Mouse (Mus musculus) midbrain, embryonic 10.5 days (tissue): ENCODE results near the gene Ipmk. TPM values are rescaled to one million over a fixed set of nuclear protein-coding genes. Genes with fewer than 3 reads are reported as not detected.

ENCODE experiments used
- DNase-seq: peaks from one replicate; pipeline ENCODE4 v3.0.0-alpha.2; 2017; ENCODE audit warnings: low spot score
- H3K27ac ChIP-seq: fragments of 300-500 bp; sonication (generic); replicated peaks from 2 replicates; pipeline ENCODE4 v1.5.1; 2016; ENCODE audit warnings: mild to moderate bottlenecking
- H3K27me3 ChIP-seq: fragments of 300-500 bp; sonication (generic); 2 replicates; pipeline ENCODE4 v1.6.1; 2016; ENCODE audit warnings: low read depth, mild to moderate bottlenecking; ENCODE audit not compliant: poor library complexity, severe bottlenecking
- H3K36me3 ChIP-seq: fragments of 300-500 bp; sonication (generic); 2 replicates; pipeline ENCODE4 v1.6.1; 2016; ENCODE audit warnings: mild to moderate bottlenecking, moderate library complexity
- H3K4me1 ChIP-seq: fragments of 300-500 bp; sonication (generic); 2 replicates; pipeline ENCODE4 v1.6.1; 2016
- H3K4me3 ChIP-seq: fragments of 300-500 bp; sonication (generic); 2 replicates; pipeline ENCODE4 v1.5.1; 2016; ENCODE audit warnings: mild to moderate bottlenecking, moderate library complexity
- H3K9me3 ChIP-seq: fragments of 300-500 bp; sonication (generic); replicated peaks from 2 replicates; pipeline ENCODE4 v1.6.1; 2016; ENCODE audit warnings: mild to moderate bottlenecking
- WGBS: fragments of 180-500 bp; shearing (Covaris S2); methylation state at CpG from one replicate; pipeline ENCODE4 v1.1.7; 2016; 5-methylcytosine and 5-hydroxymethylcytosine counted together
- polyA plus RNA-seq: library from polyadenylated mRNA; unstranded; fragments of >200 nt; fragmentation: Nextera tagmentation; extraction: Ambion mirVana; gene quantifications from 2 replicates; pipeline ENCODE4 v1.2.1, GENCODE M21; 2016

The Ipmk gene
- 19.1 and 20.2 TPM in 2 replicates for polyA plus RNA-seq

DNA sequence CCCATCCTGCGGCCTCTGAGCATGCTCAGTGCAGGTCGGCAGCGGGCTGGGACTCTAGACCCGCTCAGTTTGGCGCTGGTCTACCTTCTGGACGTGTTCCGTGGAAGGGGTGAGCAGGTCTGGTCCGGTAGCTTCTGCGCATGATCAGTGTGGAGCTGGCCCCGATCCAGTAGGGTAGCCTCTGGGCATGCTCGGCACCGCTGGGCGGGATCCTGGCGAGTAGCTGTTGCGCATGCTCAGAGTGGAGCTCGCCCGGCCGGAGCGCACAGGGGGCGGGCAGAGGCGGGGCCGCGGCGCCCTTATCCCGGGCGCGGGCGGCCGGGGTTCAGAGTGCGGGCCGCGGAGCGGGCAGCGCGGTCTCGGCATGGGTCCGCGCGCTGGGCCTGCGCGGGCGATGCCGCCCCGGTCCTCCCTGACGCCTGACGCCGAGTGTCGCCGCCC, at the start of gene Ipmk:
TSS of gene Ipmk (plus strand) at position 255 of the 441 bp plus-strand sequence.
- H3K4me3 ChIP-seq = peak within 1 kb of the TSS; percentile 94
- under 1% methylated on average over 49 of the region's 49 CpGs for WGBS
- peaks cover 55% of the 10 kb centered on the region for H3K4me1 ChIP-seq
- H3K36me3 ChIP-seq = peaks cover 23% of the 10 kb centered on the region
- DNase-seq = peak; percentile 98
- peak within 1 kb of the TSS; percentile 92 for H3K27ac ChIP-seq
- no peaks in the 10 kb centered on the region for H3K27me3 ChIP-seq
- no peaks in the 10 kb centered on the region for H3K9me3 ChIP-seq

GRCm38 (mm10) chr10:71300161-71300560, 47.4 kb upstream of the Ipmk start:
- Histone ChIP-seq H3K27ac (no peak overlapping the region), H3K27me3 (no peaks in the 10 kb centered on the region), H3K36me3 (no peaks in the 10 kb centered on the region), H3K4me3 (no peak overlapping the region), H3K4me1 (no peaks in the 10 kb centered on the region), H3K9me3 (no peaks in the 10 kb centered on the region)
- no peak for DNase-seq
- 84% methylated on average over 16 of the region's 16 CpGs for WGBS

- no peak overlapping the region for H3K27ac ChIP-seq
- H3K4me1 ChIP-seq = no peaks in the 10 kb centered on the region; the same call in 1 of the 2 replicates
- H3K9me3 ChIP-seq = no peaks in the 10 kb centered on the region
- DNase-seq = no peak
- H3K27me3 ChIP-seq = no peaks in the 10 kb centered on the region
- H3K4me3 ChIP-seq = no peak overlapping the region
- H3K36me3 ChIP-seq = no peaks in the 10 kb centered on the region
- WGBS = 25% methylated on average over 5 of the region's 5 CpGs
Measured at GRCm38 (mm10) chr10:71302490-71302889, 45.1 kb upstream of the Ipmk start.

- Histone ChIP-seq H3K9me3 (no peaks in the 10 kb centered on the region), H3K27ac (no peak overlapping the region), H3K4me1 (no peaks in the 10 kb centered on the region; the same call in 1 of the 2 replicates), H3K4me3 (peak overlapping the region; percentile 41), H3K27me3 (no peaks in the 10 kb centered on the region), H3K36me3 (no peaks in the 10 kb centered on the region)
- 22% methylated on average over 6 of the region's 6 CpGs for WGBS
- DNase-seq = peak; percentile 46
Measured at GRCm38 (mm10) chr10:71306190-71306589, 41.4 kb upstream of the Ipmk start.

- Histone ChIP-seq H3K36me3 (no peaks in the 10 kb centered on the region), H3K9me3 (no peaks in the 10 kb centered on the region), H3K4me3 (no peak overlapping the region), H3K4me1 (no peaks in the 10 kb centered on the region; the same call in 1 of the 2 replicates), H3K27me3 (no peaks in the 10 kb centered on the region), H3K27ac (no peak overlapping the region)
- WGBS = 71% methylated on average over 6 of the region's 6 CpGs
- no peak for DNase-seq
Measured at GRCm38 (mm10) chr10:71306759-71307158, 40.8 kb upstream of the Ipmk start.

GRCm38 (mm10) chr10:71308199-71308598, 39.4 kb upstream of the Ipmk start:
- no peak overlapping the region for H3K27ac ChIP-seq
- H3K9me3 ChIP-seq = no peaks in the 10 kb centered on the region
- 92% methylated on average over 5 of the region's 5 CpGs for WGBS
- H3K4me1 ChIP-seq = no peaks in the 10 kb centered on the region; the same call in 1 of the 2 replicates
- DNase-seq = no peak
- H3K4me3 ChIP-seq = no peak overlapping the region
- no peaks in the 10 kb centered on the region for H3K27me3 ChIP-seq
- no peaks in the 10 kb centered on the region for H3K36me3 ChIP-seq

GRCm38 (mm10) chr10:71310288-71310687, 37.3 kb upstream of the Ipmk start:
- Histone ChIP-seq H3K36me3 (no peaks in the 10 kb centered on the region), H3K27me3 (no peaks in the 10 kb centered on the region), H3K9me3 (no peaks in the 10 kb centered on the region), H3K4me3 (no peak overlapping the region), H3K27ac (no peak overlapping the region), H3K4me1 (no peaks in the 10 kb centered on the region; the same call in 1 of the 2 replicates)
- WGBS = 66% methylated on average over 3 of the region's 3 CpGs
- no peak for DNase-seq

DNA sequence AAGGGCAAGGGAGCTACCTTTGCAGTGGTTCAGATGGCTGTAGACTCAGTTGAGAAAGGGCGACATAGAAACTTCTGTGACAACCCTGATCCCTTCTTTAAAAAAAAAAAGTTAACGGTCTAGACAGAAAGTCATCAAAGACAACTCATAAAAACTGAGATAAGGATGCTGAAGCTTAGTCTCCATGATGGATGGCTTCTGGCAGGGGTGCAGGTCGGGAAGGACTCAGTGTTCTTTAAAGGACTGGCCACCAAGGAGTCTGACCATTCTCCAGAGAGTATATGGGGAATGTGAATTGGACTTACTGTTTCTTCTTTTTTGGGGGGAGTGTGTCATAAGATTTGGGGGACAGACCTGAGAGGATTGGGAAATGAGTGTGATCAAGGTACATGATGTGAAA, 33.0 kb upstream of the Ipmk start:
- Histone ChIP-seq H3K4me3 (no peak overlapping the region), H3K4me1 (no peaks in the 10 kb centered on the region), H3K27ac (no peak overlapping the region), H3K36me3 (no peaks in the 10 kb centered on the region), H3K9me3 (no peaks in the 10 kb centered on the region), H3K27me3 (no peaks in the 10 kb centered on the region)
- WGBS = 85% methylated on average over 3 of the region's 3 CpGs
- DNase-seq = no peak

DNA sequence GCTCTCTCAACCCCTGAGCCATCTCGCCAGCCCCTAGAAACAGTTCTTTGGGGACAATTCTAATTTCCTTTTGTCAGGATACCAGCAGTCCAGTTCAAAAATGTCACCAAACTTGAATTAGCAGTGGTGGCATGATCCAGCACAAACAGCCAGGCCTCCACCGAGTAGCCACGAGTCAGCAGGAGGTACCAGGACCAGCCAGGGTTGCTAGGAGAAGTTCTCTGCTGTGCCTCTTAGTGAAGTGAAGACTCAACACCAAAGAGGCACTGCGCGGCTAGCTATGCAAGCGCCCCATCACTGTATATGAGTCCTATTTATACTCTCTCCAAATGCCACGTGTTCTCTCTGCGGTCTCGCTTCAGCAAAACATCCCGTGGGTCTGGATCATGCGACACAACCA, 31.5 kb upstream of the Ipmk start:
- no peaks in the 10 kb centered on the region for H3K4me1 ChIP-seq
- no peak overlapping the region for H3K4me3 ChIP-seq
- 82% methylated on average over 11 of the region's 11 CpGs for WGBS
- no peaks in the 10 kb centered on the region for H3K9me3 ChIP-seq
- H3K27me3 ChIP-seq = no peaks in the 10 kb centered on the region
- DNase-seq = no peak
- H3K36me3 ChIP-seq = no peaks in the 10 kb centered on the region
- no peak overlapping the region for H3K27ac ChIP-seq

DNA sequence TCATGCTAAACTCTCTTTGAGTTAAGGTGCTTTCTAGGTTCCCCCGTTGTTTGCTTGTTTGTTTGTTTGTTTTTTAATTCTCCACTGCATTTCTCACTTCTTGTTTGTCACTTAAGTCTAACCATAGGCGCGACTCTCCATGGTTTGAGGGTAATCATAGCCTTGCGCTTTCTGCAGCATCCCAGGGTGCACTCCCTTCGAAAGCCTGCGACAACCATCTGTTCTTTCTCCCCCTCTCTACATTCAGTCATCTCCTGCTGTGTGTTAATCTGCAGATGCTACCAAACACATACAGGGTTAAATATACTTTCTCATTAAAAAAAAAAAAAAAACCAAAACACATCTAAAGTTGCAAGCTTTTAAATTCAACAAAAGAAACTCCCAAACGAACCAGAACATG, 31.1 kb upstream of the Ipmk start:
- no peak overlapping the region for H3K27ac ChIP-seq
- no peaks in the 10 kb centered on the region for H3K9me3 ChIP-seq
- no peaks in the 10 kb centered on the region for H3K36me3 ChIP-seq
- H3K4me3 ChIP-seq = no peak overlapping the region
- no peaks in the 10 kb centered on the region for H3K27me3 ChIP-seq
- 66% methylated on average over 7 of the region's 7 CpGs for WGBS
- DNase-seq = no peak
- no peaks in the 10 kb centered on the region for H3K4me1 ChIP-seq

GRCm38 (mm10) chr10:71323669-71324068, 23.9 kb upstream of the Ipmk start:
- no peaks in the 10 kb centered on the region for H3K9me3 ChIP-seq
- no peaks in the 10 kb centered on the region for H3K27me3 ChIP-seq
- WGBS = 87% methylated on average over 8 of the region's 8 CpGs
- no peaks in the 10 kb centered on the region for H3K4me1 ChIP-seq
- H3K27ac ChIP-seq = no peak overlapping the region
- DNase-seq = no peak
- H3K36me3 ChIP-seq = no peaks in the 10 kb centered on the region
- H3K4me3 ChIP-seq = no peak overlapping the region

GRCm38 (mm10) chr10:71326123-71326522, 21.4 kb upstream of the Ipmk start:
- no peaks in the 10 kb centered on the region for H3K27me3 ChIP-seq
- WGBS = 79% methylated on average over 7 of the region's 7 CpGs
- no peaks in the 10 kb centered on the region for H3K9me3 ChIP-seq
- H3K27ac ChIP-seq = no peak overlapping the region
- H3K4me3 ChIP-seq = no peak overlapping the region
- peaks cover 24% of the 10 kb centered on the region for H3K36me3 ChIP-seq
- H3K4me1 ChIP-seq = no peaks in the 10 kb centered on the region
- no peak for DNase-seq

DNA sequence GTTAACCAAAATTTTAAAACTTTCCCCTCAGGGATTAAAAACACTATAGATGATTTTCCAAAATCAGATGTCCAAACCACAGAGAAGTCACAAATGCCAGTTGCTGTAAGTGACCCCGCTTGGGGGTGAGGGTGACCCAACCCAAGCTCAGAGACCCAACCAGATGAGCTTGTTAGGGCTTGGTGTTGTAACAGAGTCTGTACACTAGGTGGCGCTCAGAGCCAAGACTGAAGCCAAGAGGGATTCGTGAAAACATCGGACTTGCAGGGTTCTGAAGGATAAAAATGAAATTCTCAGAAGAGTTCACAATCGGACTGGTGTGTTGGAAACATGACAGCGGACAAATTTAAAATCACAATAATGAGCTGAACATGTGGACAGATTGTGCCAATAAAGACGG, 20.8 kb upstream of the Ipmk start:
- WGBS = 22% methylated on average over 7 of the region's 7 CpGs
- Histone ChIP-seq H3K27ac (no peak overlapping the region), H3K9me3 (no peaks in the 10 kb centered on the region), H3K27me3 (no peaks in the 10 kb centered on the region), H3K4me1 (no peaks in the 10 kb centered on the region), H3K4me3 (no peak overlapping the region), H3K36me3 (peaks cover 29% of the 10 kb centered on the region)
- peak; percentile 65 for DNase-seq

GRCm38 (mm10) chr10:71327386-71327785, 20.2 kb upstream of the Ipmk start:
- DNase-seq = no peak
- H3K27me3 ChIP-seq = no peaks in the 10 kb centered on the region
- no peaks in the 10 kb centered on the region for H3K4me1 ChIP-seq
- 86% methylated on average over 10 of the region's 10 CpGs for whole genome bisulfite sequencing
- no peak overlapping the region for H3K4me3 ChIP-seq
- no peak overlapping the region for H3K27ac ChIP-seq
- no peaks in the 10 kb centered on the region for H3K9me3 ChIP-seq
- peaks cover 35% of the 10 kb centered on the region for H3K36me3 ChIP-seq
